Mouse (Mus musculus) retina, embryonic 14.5 days (tissue): ENCODE measurements around the gene Sema4b.

Source experiments
- DNase-seq: peaks from one replicate; pipeline ENCODE4 v3.0.0-alpha.2; 2015; ENCODE audit warnings: low spot score

Sema4b gene

GRCm38 (mm10) chr7:80186531-80187296 is at the start of gene Sema4b:
Sema4b (plus strand) TSS chr7:80186841.
- peak; percentile 93 for DNase-seq

GRCm38 (mm10) chr7:80138375-80138774 is 48.3 kb upstream of the Sema4b start:
- no peak for DNase-seq

- DNase-seq, result peak; percentile 89
Observed at GRCm38 (mm10) chr7:80140815-80141214, 45.8 kb upstream of the Sema4b start.

GRCm38 (mm10) chr7:80143331-80144273 is 43.0 kb upstream of the Sema4b start:
- peak; percentile 62 for DNase-seq

- DNase-seq, result no peak
Observed at GRCm38 (mm10) chr7:80144695-80145094, 41.9 kb upstream of the Sema4b start.

GRCm38 (mm10) chr7:80146077-80146476 is 40.6 kb upstream of the Sema4b start:
- DNase-seq, result no peak

- DNase-seq, result no peak
Observed at GRCm38 (mm10) chr7:80149356-80149755, 37.3 kb upstream of the Sema4b start.

- peak; percentile 33 for DNase-seq
Observed at GRCm38 (mm10) chr7:80152152-80152551, 34.5 kb upstream of the Sema4b start.

- no peak for DNase-seq
Observed at GRCm38 (mm10) chr7:80152756-80153155, 33.9 kb upstream of the Sema4b start.

- DNase-seq, result no peak
Observed at GRCm38 (mm10) chr7:80154689-80155088, 32.0 kb upstream of the Sema4b start.

GRCm38 (mm10) chr7:80156711-80157227 is 29.9 kb upstream of the Sema4b start:
- DNase-seq, result peak; percentile 83

GRCm38 (mm10) chr7:80158496-80159268 is 28.0 kb upstream of the Sema4b start:
- DNase-seq, result no peak

GRCm38 (mm10) chr7:80160293-80160944 is 26.2 kb upstream of the Sema4b start:
- DNase-seq, result no peak

GRCm38 (mm10) chr7:80160945-80161306 is 25.7 kb upstream of the Sema4b start:
- no peak for DNase-seq

- DNase-seq, result no peak
Observed at GRCm38 (mm10) chr7:80165432-80165831, 21.2 kb upstream of the Sema4b start.

GRCm38 (mm10) chr7:80166740-80167139 is 19.9 kb upstream of the Sema4b start:
- DNase-seq, result no peak

GRCm38 (mm10) chr7:80169847-80170246 is 16.8 kb upstream of the Sema4b start:
- no peak for DNase-seq

- DNase-seq, result no peak
Observed at GRCm38 (mm10) chr7:80171345-80171744, 15.3 kb upstream of the Sema4b start.

- no peak for DNase-seq
Observed at GRCm38 (mm10) chr7:80172069-80172956, 14.3 kb upstream of the Sema4b start.

GRCm38 (mm10) chr7:80176159-80176558 is 10.5 kb upstream of the Sema4b start:
- no peak for DNase-seq
